Mouse (Mus musculus) testis, adult 2 months (tissue): Measurements from ENCODE around the gene Nck1.

ENCODE experiments used
- CTCF ChIP-seq: fragments of 200-500 bp; IDR thresholded peaks from 2 replicates; pipeline ENCODE4 v1.5.1; 2012; ENCODE audit warnings: low read depth, mild to moderate bottlenecking, inconsistent platforms, low read length, moderate library complexity; ENCODE audit not compliant: control insufficient read depth, insufficient read depth, insufficient replicate concordance
- POLR2A ChIP-seq: fragments of 200-500 bp; IDR thresholded peaks from 2 replicates; pipeline ENCODE4 v1.6.1; 2012; ENCODE audit warnings: low read depth, mild to moderate bottlenecking, inconsistent platforms, low read length, moderate library complexity; ENCODE audit not compliant: control insufficient read depth

DNA sequence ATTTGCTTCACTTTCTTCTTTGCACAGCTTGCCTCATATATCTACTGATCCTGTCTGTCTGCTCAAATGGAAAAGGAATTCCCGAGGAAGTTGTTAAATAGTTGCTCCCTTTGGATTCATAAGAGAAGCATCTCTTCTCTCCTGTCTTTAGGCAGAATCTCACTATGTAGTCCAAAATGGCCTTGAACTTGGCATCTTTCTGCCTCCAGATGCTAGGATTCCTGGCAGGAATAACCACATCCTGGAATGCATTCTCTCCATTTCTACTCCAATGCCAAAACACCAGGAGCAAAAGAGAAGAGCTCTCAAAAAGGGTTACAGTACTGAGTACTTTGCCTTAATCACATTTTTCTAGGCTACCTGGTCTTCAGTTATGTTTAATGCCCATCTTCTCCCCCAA is 14.6 kb downstream of the Nck1 start:
- TF ChIP-seq CTCF (no peak), POLR2A (no peak)
